Mouse (Mus musculus): Measurements from ENCODE around the gene Nt5dc3.

GRCm38 (mm10) chr10:86814292-86815131 lies 35.7 kb downstream of the Nt5dc3 start:
- no peak for TF ChIP-seq MYOG (IDR thresholded peaks at IDR 0.05; ENCODE audit: control insufficient read depth in 1 of 3, insufficient read depth in 1 of 3, insufficient read length in 2 of 3, low read depth in 2 of 3)
- no peak for TF ChIP-seq USF1 (IDR thresholded peaks at IDR 0.05; ENCODE audit: low read depth)
- TF ChIP-seq POLR2AphosphoS2 (IDR thresholded peaks at IDR 0.05; ENCODE audit: insufficient read length, low read depth), result no peak
- TF ChIP-seq E2F4 (IDR thresholded peaks at IDR 0.05; ENCODE audit: insufficient read depth), result no peak
- TF ChIP-seq POLR2A (IDR thresholded peaks at IDR 0.05; ENCODE audit: insufficient read length, low read depth), result no peak
- no peak for TF ChIP-seq MAX (IDR thresholded peaks at IDR 0.05; ENCODE audit: low read depth)
- TF ChIP-seq MYOD1 (IDR thresholded peaks at IDR 0.05; ENCODE audit: control insufficient read depth in 1 of 3, insufficient read length in 2 of 3, low read depth in 2 of 3), result no peak
- TF ChIP-seq TCF12 (IDR thresholded peaks at IDR 0.05; ENCODE audit: insufficient read depth, poor library complexity, severe bottlenecking), result no peak
- TF ChIP-seq CEBPB (IDR thresholded peaks at IDR 0.05; ENCODE audit: insufficient read depth, poor library complexity, severe bottlenecking), result no peak
- no peak for TF ChIP-seq TCF3 (IDR thresholded peaks at IDR 0.05; ENCODE audit: insufficient read length, low read depth)
